Mouse (Mus musculus) neural tube, embryonic 14.5 days (tissue): ENCODE measurements around the gene Slc25a23. TPM values are rescaled to one million over a fixed set of nuclear protein-coding genes. Genes with fewer than 3 reads are reported as not detected.

Source experiments
- ATAC-seq: fragments of 200-750 bp; cut with Nextera tagmentation; 2 replicates; pipeline ENCODE4 v1.8.0; 2017; ENCODE audit warnings: low read depth, mild to moderate bottlenecking, moderate TSS enrichment, moderate library complexity
- H3K27ac ChIP-seq: fragments of 300-500 bp; sonication (generic); 2 replicates; pipeline ENCODE4 v1.5.1; 2014; ENCODE audit warnings: low read depth, mild to moderate bottlenecking, control low read depth, low read length, moderate library complexity, mixed read lengths
- H3K27me3 ChIP-seq: fragments of 300-500 bp; sonication (generic); 2 replicates; pipeline ENCODE4 v1.6.1; 2014; ENCODE audit warnings: low read length; ENCODE audit not compliant: control insufficient read depth, insufficient read depth
- H3K36me3 ChIP-seq: fragments of 300-500 bp; sonication (generic); 2 replicates; pipeline ENCODE4 v1.6.1; 2014; ENCODE audit warnings: low read length, mixed read lengths; ENCODE audit not compliant: control insufficient read depth, insufficient read depth
- H3K4me1 ChIP-seq: fragments of 300-500 bp; sonication (generic); 2 replicates; pipeline ENCODE4 v1.6.1; 2014; ENCODE audit warnings: low read length; ENCODE audit not compliant: control insufficient read depth, insufficient read depth
- H3K4me2 ChIP-seq: fragments of 300-500 bp; sonication (generic); 2 replicates; pipeline ENCODE4 v1.6.1; 2014; ENCODE audit warnings: mild to moderate bottlenecking, low read depth, low read length, control low read depth
- H3K4me3 ChIP-seq: fragments of 300-500 bp; sonication (generic); 2 replicates; pipeline ENCODE4 v1.5.1; 2014; ENCODE audit warnings: low read depth, low read length, control low read depth, mixed read lengths
- H3K9ac ChIP-seq: fragments of 300-500 bp; sonication (generic); replicated peaks from 2 replicates; pipeline ENCODE4 v1.6.1; 2014; ENCODE audit warnings: low read depth, mild to moderate bottlenecking, control low read depth, low read length, mixed read lengths
- H3K9me3 ChIP-seq: fragments of 300-500 bp; sonication (generic); 2 replicates; pipeline ENCODE4 v1.6.1; 2016; ENCODE audit warnings: low read length; ENCODE audit not compliant: control insufficient read depth
- WGBS: fragments of 180-500 bp; shearing (Covaris S2); extraction: QIAGEN DNeasy Blood & Tissue Kit; methylation state at CpG from one replicate; pipeline ENCODE4 v1.1.7; 2014; 5-methylcytosine and 5-hydroxymethylcytosine counted together
- polyA plus RNA-seq: library from polyadenylated mRNA; unstranded; fragments of >200 nt; fragmentation: Nextera tagmentation; extraction: Ambion mirVana; gene quantifications from 2 replicates; pipeline ENCODE4 v1.2.1, GENCODE M21; 2014

Gene Slc25a23
- polyA plus RNA-seq, 1 experiment from 2014 or later = 48.9 TPM

DNA sequence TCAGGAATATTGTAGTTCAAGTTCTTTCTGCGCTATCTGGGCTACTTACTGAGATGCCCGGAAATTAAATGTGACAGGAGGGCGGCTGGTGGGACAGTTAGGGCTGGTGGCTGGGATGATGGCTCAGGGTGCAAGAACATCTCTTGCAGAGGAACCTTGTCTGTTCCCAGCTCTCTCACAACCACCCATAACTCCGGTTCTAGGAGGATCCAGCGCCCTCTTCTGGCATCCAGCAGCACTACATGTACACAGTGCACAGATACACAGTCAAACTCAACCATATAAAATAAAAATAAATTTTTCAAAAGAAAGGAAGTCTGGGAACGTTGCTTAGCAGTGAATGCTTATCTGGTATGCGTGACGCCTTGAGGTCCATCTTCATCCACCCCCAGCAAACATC, 20.7 kb downstream of the Slc25a23 start:
- ATAC-seq = no peak
- H3K27me3 ChIP-seq = no peaks in the 10 kb centered on the region; the same call in 1 of the 2 replicates
- no peaks in the 10 kb centered on the region for H3K4me1 ChIP-seq
- no peak overlapping the region for H3K4me3 ChIP-seq
- H3K4me2 ChIP-seq = no peak overlapping the region
- H3K9ac ChIP-seq = no peak overlapping the region
- no peaks in the 10 kb centered on the region for H3K9me3 ChIP-seq
- 37% methylated on average over 8 of the region's 8 CpGs for WGBS
- H3K36me3 ChIP-seq = no peaks in the 10 kb centered on the region
- H3K27ac ChIP-seq = no peak overlapping the region

GRCm38 (mm10) chr17:57032854-57033253, 26.8 kb downstream of the Slc25a23 start:
- 86% methylated on average over 4 of the region's 4 CpGs for WGBS
- Histone ChIP-seq H3K27ac (no peak overlapping the region), H3K36me3 (no peaks in the 10 kb centered on the region; the same call in 1 of the 2 replicates), H3K9ac (no peak overlapping the region), H3K4me3 (no peak overlapping the region), H3K4me1 (peaks cover 12% of the 10 kb centered on the region), H3K9me3 (no peaks in the 10 kb centered on the region), H3K4me2 (no peak overlapping the region), H3K27me3 (no peaks in the 10 kb centered on the region; the same call in 1 of the 2 replicates)
- no peak for ATAC-seq

DNA sequence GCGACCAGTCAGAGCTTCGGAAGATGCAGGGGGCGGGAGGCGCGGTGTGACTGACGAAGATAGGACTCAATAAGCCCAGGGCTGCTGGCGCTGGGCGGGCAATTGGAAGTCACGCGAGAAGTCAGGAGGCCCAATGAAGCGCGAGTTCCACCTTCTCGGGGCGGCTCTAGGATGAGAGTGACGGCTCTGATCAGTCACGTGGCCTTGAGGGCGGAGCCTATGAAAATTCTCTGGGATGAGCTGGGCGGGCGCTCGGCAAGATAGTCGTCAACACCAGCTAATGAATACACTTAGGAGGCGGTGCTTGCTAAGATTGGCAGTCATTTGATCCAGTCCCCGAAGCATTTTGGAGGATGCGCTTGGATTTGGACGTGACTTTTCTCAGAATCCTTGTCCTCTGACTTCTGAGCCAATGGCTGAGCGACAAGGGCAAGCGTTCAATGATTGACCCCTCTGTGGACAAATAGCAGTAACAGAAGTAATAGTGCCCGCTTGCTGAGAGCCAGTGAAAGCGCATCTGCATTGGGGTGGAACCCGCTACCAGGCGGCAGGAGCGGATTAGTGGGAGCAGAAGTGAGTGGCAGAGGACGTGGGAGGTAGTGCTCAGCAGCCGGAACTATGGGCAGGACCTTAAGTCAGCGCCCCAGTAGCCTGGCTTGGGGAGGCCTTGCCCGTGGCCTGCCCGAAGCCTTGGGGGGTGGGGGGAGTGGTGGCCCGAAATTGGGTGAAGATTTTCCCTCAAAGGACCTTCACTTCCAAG, 27.8 kb downstream of the Slc25a23 start:
- peaks cover 9% of the 10 kb centered on the region for H3K36me3 ChIP-seq

GRCm38 (mm10) chr17:57030931-57031660, 28.6 kb downstream of the Slc25a23 start, which contains the start of gene Khsrp:
Gene Khsrp, minus strand, starts transcription at chr17:57031522.
- Histone ChIP-seq H3K9me3 (no peaks in the 10 kb centered on the region), H3K9ac (peak within 1 kb of the TSS; percentile 99), H3K4me3 (peak within 1 kb of the TSS; percentile 91), H3K4me2 (peak within 1 kb of the TSS; percentile 99), H3K4me1 (peaks cover 12% of the 10 kb centered on the region), H3K27me3 (no peaks in the 10 kb centered on the region; the same call in 1 of the 2 replicates), H3K36me3 (peaks cover 16% of the 10 kb centered on the region), H3K27ac (peak within 1 kb of the TSS; percentile 94)
- ATAC-seq = no peak
- WGBS = under 1% methylated on average over 48 of the region's 99 CpGs

More for the DNA sequence above, 27.8 kb downstream of the Slc25a23 start:
- H3K4me2 ChIP-seq = peak overlapping the region; percentile 99
- H3K9me3 ChIP-seq = no peaks in the 10 kb centered on the region
- H3K9ac ChIP-seq = peak overlapping the region; percentile 99
- under 1% methylated on average over 36 of the region's 38 CpGs for WGBS
- H3K4me3 ChIP-seq = peak overlapping the region; percentile 91
- H3K4me1 ChIP-seq = peaks cover 12% of the 10 kb centered on the region
- peak; percentile 98 for ATAC-seq
- H3K27ac ChIP-seq = peak overlapping the region; percentile 71
- no peaks in the 10 kb centered on the region; the same call in 1 of the 2 replicates for H3K27me3 ChIP-seq

- Histone ChIP-seq H3K36me3 (peaks cover 30% of the 10 kb centered on the region), H3K9ac (peak overlapping the region; percentile 99), H3K27me3 (no peaks in the 10 kb centered on the region; the same call in 1 of the 2 replicates), H3K4me1 (peaks cover 12% of the 10 kb centered on the region), H3K4me2 (peak overlapping the region; percentile 99), H3K9me3 (no peaks in the 10 kb centered on the region), H3K27ac (no peak overlapping the region), H3K4me3 (peak overlapping the region; percentile 91)
- no peak for ATAC-seq
- 37% methylated on average over 8 of the region's 8 CpGs for WGBS
These were observed 30.0 kb downstream of the Slc25a23 start for GRCm38 (mm10) chr17:57029691-57030090.

GRCm38 (mm10) chr17:57027471-57027870, 32.2 kb downstream of the Slc25a23 start:
- ATAC-seq = no peak
- Histone ChIP-seq H3K27ac (no peak overlapping the region), H3K27me3 (no peaks in the 10 kb centered on the region; the same call in 1 of the 2 replicates), H3K4me1 (peaks cover 12% of the 10 kb centered on the region), H3K9ac (no peak overlapping the region), H3K4me2 (no peak overlapping the region), H3K4me3 (no peak overlapping the region), H3K36me3 (peaks cover 51% of the 10 kb centered on the region), H3K9me3 (no peaks in the 10 kb centered on the region)
- WGBS = 92% methylated on average over 4 of the region's 4 CpGs

DNA sequence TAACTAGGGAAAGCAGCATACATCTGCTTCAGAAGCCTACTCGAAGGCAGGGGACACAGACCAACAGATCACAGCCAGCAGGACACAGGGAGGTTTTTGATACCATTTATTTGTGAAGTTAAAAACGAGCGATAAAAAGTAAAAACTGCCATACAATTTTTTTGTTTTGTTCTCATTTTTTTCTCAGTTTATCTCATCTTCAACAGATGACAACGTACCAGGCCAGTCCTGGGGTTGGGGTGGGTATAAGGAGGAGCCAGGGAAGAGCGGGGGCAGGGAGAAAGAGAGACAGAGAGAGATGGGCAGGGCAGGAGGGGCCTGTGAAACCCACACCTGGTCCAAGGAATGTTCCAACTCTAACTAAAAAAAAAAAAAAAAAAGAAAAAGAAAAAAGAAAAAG, 38.7 kb downstream of the Slc25a23 start:
- peaks cover 46% of the 10 kb centered on the region for H3K36me3 ChIP-seq

GRCm38 (mm10) chr17:57019693-57020092, 40.0 kb downstream of the Slc25a23 start:
- WGBS = 82% methylated on average over 2 of the region's 2 CpGs
- H3K9ac ChIP-seq = no peak overlapping the region
- H3K9me3 ChIP-seq = no peaks in the 10 kb centered on the region
- H3K4me2 ChIP-seq = no peak overlapping the region
- ATAC-seq = no peak
- no peak overlapping the region for H3K27ac ChIP-seq
- no peaks in the 10 kb centered on the region for H3K27me3 ChIP-seq
- peaks cover 33% of the 10 kb centered on the region for H3K36me3 ChIP-seq
- H3K4me1 ChIP-seq = no peaks in the 10 kb centered on the region
- H3K4me3 ChIP-seq = no peak overlapping the region

More for the DNA sequence above, 38.7 kb downstream of the Slc25a23 start:
- no peak overlapping the region for H3K4me3 ChIP-seq
- ATAC-seq = no peak
- no peaks in the 10 kb centered on the region for H3K9me3 ChIP-seq
- 96% methylated on average over 5 of the region's 5 CpGs for WGBS
- no peak overlapping the region for H3K27ac ChIP-seq
- no peaks in the 10 kb centered on the region for H3K4me1 ChIP-seq
- H3K27me3 ChIP-seq = no peaks in the 10 kb centered on the region
- no peak overlapping the region for H3K9ac ChIP-seq
- no peak overlapping the region for H3K4me2 ChIP-seq
